Mouse (Mus musculus) liver, embryonic 11.5 days (tissue): ENCODE data around the gene Pex5l. TPM values are rescaled to one million over a fixed set of nuclear protein-coding genes. Genes with fewer than 3 reads are reported as not detected.

ENCODE experiments used
- ATAC-seq: fragments of 200-750 bp; cut with Nextera tagmentation; replicated peaks from 2 replicates; pipeline ENCODE4 v1.8.0; 2017; ENCODE audit warnings: moderate number of reproducible peaks, mild to moderate bottlenecking, moderate TSS enrichment, moderate library complexity; ENCODE audit not compliant: low FRiP score
- DNase-seq: peaks from one replicate; pipeline ENCODE4 v3.0.0-alpha.2; 2017; ENCODE audit warnings: low spot score
- H3K27ac ChIP-seq: fragments of 300-500 bp; sonication (generic); 2 replicates; pipeline ENCODE4 v1.5.1; 2014; ENCODE audit warnings: mild to moderate bottlenecking, low read depth, low read length, control low read depth
- H3K27me3 ChIP-seq: fragments of 300-500 bp; sonication (generic); replicated peaks from 2 replicates; pipeline ENCODE4 v1.6.1; 2014; ENCODE audit warnings: low read length, mixed read lengths; ENCODE audit not compliant: control insufficient read depth, insufficient read depth
- H3K36me3 ChIP-seq: fragments of 300-500 bp; sonication (generic); 2 replicates; pipeline ENCODE4 v1.6.1; 2014; ENCODE audit warnings: mild to moderate bottlenecking, low read length, moderate library complexity, mixed read lengths; ENCODE audit not compliant: control insufficient read depth, insufficient read depth
- H3K4me1 ChIP-seq: fragments of 300-500 bp; sonication (generic); replicated peaks from 2 replicates; pipeline ENCODE4 v1.6.1; 2014; ENCODE audit warnings: low read length, mixed read lengths; ENCODE audit not compliant: control insufficient read depth, insufficient read depth
- H3K4me2 ChIP-seq: fragments of 300-500 bp; sonication (generic); 2 replicates; pipeline ENCODE4 v1.6.1; 2014; ENCODE audit warnings: mild to moderate bottlenecking, control low read depth, moderate library complexity
- H3K4me3 ChIP-seq: fragments of 300-500 bp; sonication (generic); 2 replicates; pipeline ENCODE4 v1.5.1; 2014; ENCODE audit warnings: low read depth, low read length, control low read depth
- H3K9ac ChIP-seq: fragments of 300-500 bp; sonication (generic); 2 replicates; pipeline ENCODE4 v1.6.1; 2014; ENCODE audit warnings: low read depth, low read length, control low read depth
- H3K9me3 ChIP-seq: fragments of 300-500 bp; sonication (generic); 2 replicates; pipeline ENCODE4 v1.6.1; 2016; ENCODE audit warnings: low read length, inconsistent platforms, mixed read lengths; ENCODE audit not compliant: control insufficient read depth
- WGBS: fragments of 180-500 bp; shearing (Covaris S2); extraction: QIAGEN DNeasy Blood & Tissue Kit; methylation state at CpG from one replicate; pipeline ENCODE4 v1.1.7; 2014; 5-methylcytosine and 5-hydroxymethylcytosine counted together
- polyA plus RNA-seq: library from polyadenylated mRNA; unstranded; fragments of >200 nt; fragmentation: Nextera tagmentation; extraction: Ambion mirVana; gene quantifications from 2 replicates; pipeline ENCODE4 v1.2.1, GENCODE M21; 2014

Pex5l gene
- polyA plus RNA-seq, 1 experiment from 2014 or later, result 0.15 TPM

DNA sequence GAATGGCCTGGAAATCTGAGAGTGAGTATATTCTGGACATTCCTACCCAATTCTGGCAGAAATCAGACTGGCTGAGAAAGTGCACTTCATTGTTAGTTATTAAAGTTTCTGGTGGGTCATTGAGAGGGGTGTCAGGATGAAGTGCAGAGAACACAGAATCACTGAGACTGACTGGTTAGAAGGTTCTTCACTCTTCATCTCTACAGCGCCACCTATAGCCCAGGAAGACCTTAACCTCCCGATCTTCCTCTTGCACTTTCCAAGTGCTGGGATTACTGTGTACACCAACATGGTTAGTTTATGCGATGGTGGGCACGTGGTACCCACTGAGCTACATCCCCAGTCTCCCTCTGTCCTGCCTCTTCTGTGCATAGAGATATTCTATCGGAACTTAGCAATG lies 195.6 kb downstream of the Pex5l start:
- DNase-seq (no peak), ATAC-seq (no peak)
- WGBS, result 76% methylated on average over 5 of the region's 5 CpGs
- Histone ChIP-seq H3K27ac (no peak overlapping the region), H3K27me3 (no peaks in the 10 kb centered on the region), H3K36me3 (no peaks in the 10 kb centered on the region), H3K9me3 (no peaks in the 10 kb centered on the region), H3K4me3 (no peak overlapping the region), H3K4me1 (no peaks in the 10 kb centered on the region), H3K9ac (no peak overlapping the region), H3K4me2 (no peak overlapping the region)

DNA sequence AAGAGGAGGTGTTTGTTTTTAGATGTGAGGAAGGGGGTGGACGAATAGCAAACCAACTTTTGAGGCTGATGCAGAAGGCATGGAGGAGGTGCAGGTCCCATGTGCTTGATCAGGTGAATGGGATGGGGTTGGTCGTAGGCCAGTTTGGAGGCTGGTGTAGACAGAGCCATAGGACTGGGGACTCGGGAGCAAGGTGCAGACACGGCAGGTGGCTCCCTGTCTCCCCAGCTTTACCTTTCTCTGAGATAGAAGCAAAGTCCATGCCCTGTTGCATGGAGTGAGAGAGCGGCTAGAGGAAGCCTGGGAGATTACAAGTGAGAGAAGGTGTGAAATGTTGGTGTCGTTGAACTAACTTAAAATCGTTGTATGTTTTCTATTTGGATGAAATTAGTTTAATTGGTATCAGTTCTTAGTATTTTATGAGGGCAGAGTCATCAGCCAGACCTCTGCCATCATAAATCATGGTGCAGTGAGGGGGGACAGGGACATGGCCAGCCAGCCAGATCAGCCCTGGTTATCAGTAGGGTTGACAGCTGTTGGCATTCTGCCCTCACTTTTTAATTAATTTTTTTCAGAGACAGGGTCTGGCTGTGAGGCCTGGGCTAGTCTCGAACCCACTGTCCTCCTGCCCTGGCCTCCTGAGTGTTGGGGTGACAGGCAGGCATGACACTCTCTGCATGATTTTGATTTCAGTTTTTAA lies 203.1 kb downstream of the Pex5l start:
- H3K9me3 ChIP-seq, result no peaks in the 10 kb centered on the region
- H3K27ac ChIP-seq, result no peak overlapping the region
- DNase-seq, result no peak
- no peak overlapping the region for H3K9ac ChIP-seq
- 65% methylated on average over 8 of the region's 8 CpGs for WGBS
- no peaks in the 10 kb centered on the region for H3K36me3 ChIP-seq
- H3K27me3 ChIP-seq, result no peaks in the 10 kb centered on the region
- H3K4me3 ChIP-seq, result no peak overlapping the region
- ATAC-seq, result no peak
- H3K4me1 ChIP-seq, result no peaks in the 10 kb centered on the region
- no peak overlapping the region for H3K4me2 ChIP-seq

DNA sequence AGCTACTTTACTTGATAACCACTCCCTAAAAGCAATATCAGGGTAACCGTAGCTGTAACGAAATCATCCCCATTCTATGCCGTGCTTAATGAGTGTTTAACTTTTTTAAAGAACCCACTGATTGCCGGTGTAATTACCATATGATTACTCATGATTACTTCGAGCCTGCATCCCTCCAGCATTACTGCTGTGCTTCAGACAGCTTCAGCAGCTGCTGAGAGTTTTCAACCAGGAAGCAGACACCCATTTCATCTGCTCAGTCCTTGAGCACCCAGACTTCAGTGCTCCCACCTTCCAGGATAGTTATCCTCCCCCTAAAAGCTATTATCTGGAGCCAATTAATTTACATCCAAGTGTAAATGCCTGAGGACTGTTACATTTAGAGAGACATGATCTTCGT lies 218.9 kb downstream of the Pex5l start:
- DNase-seq (no peak), ATAC-seq (no peak)
- H3K9ac ChIP-seq, result no peak overlapping the region
- no peak overlapping the region for H3K4me3 ChIP-seq
- no peak overlapping the region for H3K27ac ChIP-seq
- H3K4me2 ChIP-seq, result no peak overlapping the region
- no peaks in the 10 kb centered on the region for H3K36me3 ChIP-seq
- no peaks in the 10 kb centered on the region for H3K4me1 ChIP-seq
- WGBS, result 84% methylated on average over 6 of the region's 6 CpGs
- no peaks in the 10 kb centered on the region for H3K27me3 ChIP-seq
- H3K9me3 ChIP-seq, result no peaks in the 10 kb centered on the region

DNA sequence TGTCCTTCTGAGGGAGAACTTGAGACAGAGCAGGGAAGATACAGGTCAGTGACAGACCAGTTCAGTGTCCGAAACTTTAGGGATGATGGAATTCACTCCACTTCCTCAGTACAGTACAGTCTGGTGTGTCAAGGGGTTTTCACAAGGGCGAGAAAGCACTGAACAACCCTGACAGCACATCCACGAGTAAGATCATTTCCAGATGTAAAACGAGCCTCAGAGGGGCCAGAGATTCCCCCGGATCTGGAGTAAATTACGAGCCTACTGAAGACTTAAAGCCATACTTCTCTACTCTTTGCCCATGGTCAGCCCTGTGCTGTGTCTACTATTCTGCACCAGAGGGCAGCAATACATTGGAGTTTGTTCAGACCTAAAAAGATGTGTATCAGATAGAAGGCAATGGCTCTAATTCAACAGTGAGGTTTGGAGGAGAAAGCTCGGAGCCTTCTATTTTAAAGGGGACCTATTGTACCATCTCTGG lies 232.9 kb downstream of the Pex5l start:
- no peaks in the 10 kb centered on the region for H3K9me3 ChIP-seq
- no peaks in the 10 kb centered on the region for H3K27me3 ChIP-seq
- no peak for DNase-seq
- no peak for ATAC-seq
- no peak overlapping the region for H3K27ac ChIP-seq
- 63% methylated on average over 7 of the region's 7 CpGs for WGBS
- no peak overlapping the region for H3K9ac ChIP-seq
- H3K36me3 ChIP-seq, result peaks cover 3% of the 10 kb centered on the region; the same call in 1 of the 2 replicates
- H3K4me1 ChIP-seq, result no peaks in the 10 kb centered on the region
- no peak overlapping the region for H3K4me2 ChIP-seq
- H3K4me3 ChIP-seq, result no peak overlapping the region

DNA sequence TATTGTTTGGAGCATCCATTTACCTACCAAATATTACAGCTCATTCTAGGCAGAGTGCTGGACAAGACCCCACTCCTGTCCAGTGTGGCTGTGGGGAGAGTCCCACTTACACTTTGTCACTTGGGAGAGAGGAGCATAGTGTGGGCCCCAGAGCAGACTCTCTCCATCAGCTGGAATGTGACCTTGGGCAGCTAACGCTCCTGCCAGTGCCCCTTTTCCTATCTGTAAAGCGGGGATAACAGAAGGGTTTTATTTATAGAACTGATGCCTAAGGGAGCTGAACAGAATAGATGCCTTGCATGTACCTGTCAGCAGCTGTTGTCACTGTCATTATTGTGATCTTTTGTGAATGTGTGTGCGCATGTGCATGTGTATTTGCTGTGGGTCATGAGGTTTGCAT lies 234.6 kb downstream of the Pex5l start:
- no peaks in the 10 kb centered on the region for H3K27me3 ChIP-seq
- no peak overlapping the region for H3K4me3 ChIP-seq
- H3K4me2 ChIP-seq, result no peak overlapping the region
- H3K9me3 ChIP-seq, result no peaks in the 10 kb centered on the region
- no peak overlapping the region for H3K27ac ChIP-seq
- no peak for DNase-seq
- no peaks in the 10 kb centered on the region for H3K4me1 ChIP-seq
- H3K9ac ChIP-seq, result no peak overlapping the region
- no peaks in the 10 kb centered on the region for H3K36me3 ChIP-seq
- no peak for ATAC-seq
- WGBS, result 75% methylated on average over 3 of the region's 3 CpGs

DNA sequence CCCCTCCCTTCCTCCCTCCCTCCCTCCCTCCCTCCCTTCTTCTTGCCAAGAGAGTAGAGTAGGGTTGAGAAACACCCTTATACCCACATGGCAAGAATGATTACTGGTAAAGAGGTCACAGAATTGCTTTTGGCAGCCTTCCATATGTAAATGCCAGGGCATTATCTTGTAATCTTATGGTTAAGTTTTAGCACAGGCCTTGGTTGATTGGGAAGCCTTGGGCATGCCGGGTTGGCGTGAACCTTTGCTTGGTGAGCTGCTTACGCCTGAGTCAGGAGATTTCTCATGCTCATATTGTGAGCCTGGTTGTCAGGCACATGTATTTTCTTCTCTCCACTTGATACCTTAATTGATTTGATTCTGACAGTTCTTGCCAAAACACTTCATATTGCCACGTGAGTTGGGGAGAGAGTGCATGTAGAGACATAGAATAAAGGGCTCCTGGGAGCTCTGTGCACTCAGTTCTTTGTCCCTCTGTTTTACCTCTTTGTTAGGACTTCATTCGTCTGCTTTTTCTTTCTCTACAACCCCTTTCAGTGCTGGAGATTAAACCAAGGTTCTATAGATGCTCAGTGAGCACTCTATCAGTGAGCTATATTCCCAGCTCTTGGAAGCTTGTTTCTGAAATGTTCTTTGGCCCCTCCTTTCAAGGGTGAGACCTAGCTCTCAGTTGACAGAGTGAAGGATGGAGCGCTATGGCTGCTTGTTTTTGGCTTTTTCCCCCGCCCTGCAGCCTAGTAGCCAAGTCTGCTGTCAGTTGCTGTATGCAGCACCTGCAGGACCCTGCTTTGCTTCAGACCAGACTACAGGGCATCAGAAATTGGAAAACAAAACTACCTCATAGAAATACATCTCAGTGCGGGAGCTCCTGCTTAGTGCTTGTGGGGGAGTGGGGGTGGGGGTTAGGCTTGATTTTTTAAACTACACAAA lies 236.9 kb downstream of the Pex5l start:
- Histone ChIP-seq H3K27me3 (no peaks in the 10 kb centered on the region), H3K4me1 (no peaks in the 10 kb centered on the region), H3K27ac (no peak overlapping the region), H3K36me3 (no peaks in the 10 kb centered on the region), H3K4me3 (no peak overlapping the region), H3K9ac (no peak overlapping the region), H3K9me3 (no peaks in the 10 kb centered on the region), H3K4me2 (no peak overlapping the region)
- WGBS, result 78% methylated on average over 8 of the region's 8 CpGs
- ATAC-seq (no peak), DNase-seq (no peak)

DNA sequence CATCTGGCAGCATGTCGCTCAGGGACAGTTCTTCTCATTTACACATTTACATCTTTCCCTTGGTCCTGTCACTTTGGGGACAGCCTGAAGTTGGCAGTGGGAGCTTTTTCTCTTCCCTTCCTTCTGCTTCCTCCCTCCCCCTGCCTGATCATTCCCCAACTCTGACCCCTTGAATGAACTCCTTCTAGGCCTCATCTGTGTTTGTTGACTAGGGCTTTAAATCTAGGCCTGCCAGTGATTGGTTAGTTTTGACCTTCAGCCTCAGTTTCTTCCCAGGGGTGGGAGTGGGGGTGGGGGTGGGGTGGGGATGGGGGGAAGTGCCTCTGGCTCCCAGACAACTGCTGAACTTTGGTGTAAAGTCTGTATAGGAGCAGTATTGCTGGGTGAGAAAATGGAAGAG lies 238.4 kb downstream of the Pex5l start:
- Histone ChIP-seq H3K36me3 (no peaks in the 10 kb centered on the region), H3K27me3 (no peaks in the 10 kb centered on the region), H3K9ac (no peak overlapping the region), H3K4me3 (no peak overlapping the region), H3K4me2 (no peak overlapping the region), H3K27ac (no peak overlapping the region), H3K4me1 (no peaks in the 10 kb centered on the region), H3K9me3 (no peaks in the 10 kb centered on the region)
- WGBS, result 71% methylated on average over 1 of the region's 1 CpGs
- DNase-seq (no peak), ATAC-seq (no peak)

DNA sequence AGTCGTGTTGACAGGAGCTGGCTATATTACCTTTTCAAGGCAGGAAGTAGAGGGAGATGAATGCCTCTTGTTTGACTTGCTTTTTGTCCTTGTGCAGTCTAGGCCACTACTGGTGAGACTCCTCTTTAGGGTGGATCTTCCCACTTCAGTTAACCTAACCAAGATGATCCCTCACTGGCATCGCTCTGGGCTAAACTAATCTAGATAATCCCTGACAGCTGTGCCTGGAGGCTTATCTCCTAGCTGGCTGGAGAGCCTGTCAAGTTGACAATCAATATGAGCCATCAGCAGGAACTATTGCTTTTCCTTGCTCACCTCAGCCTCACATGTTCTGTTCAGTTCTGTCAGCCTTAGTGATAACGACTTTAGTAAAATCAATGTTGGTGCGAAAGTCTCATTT lies 239.6 kb downstream of the Pex5l start:
- Histone ChIP-seq H3K4me1 (no peaks in the 10 kb centered on the region), H3K27me3 (no peaks in the 10 kb centered on the region), H3K4me2 (no peak overlapping the region), H3K9ac (no peak overlapping the region), H3K4me3 (no peak overlapping the region), H3K9me3 (no peaks in the 10 kb centered on the region), H3K27ac (no peak overlapping the region), H3K36me3 (no peaks in the 10 kb centered on the region)
- DNase-seq, result no peak
- 51% methylated on average over 4 of the region's 4 CpGs for WGBS
- no peak for ATAC-seq
